Mouse (Mus musculus): Measurements from ENCODE around the gene Pdp2. TPM values are rescaled to one million over a fixed set of nuclear protein-coding genes. Genes with fewer than 3 reads are reported as not detected.
"Not testable (repeated sequence)": the region's sequence is repeated elsewhere in the genome, so short reads cannot be mapped to it uniquely, and the experiment has no call there.

The Pdp2 gene
- 1 to 10 TPM; 2.9 to 3.3 TPM for total RNA-seq (2021)
- long read RNA-seq, experiment 1, full-length matches to known transcripts: 1 of 1 reads
- long read RNA-seq, experiment 1, partial matches to known transcripts: 0 of 1 reads
- long read RNA-seq, experiment 1, other reads (novel, unspliced or antisense): 0 of 1 reads
- long read RNA-seq, experiment 2, full-length matches to known transcripts: 3 of 3 reads
- long read RNA-seq, experiment 2, partial matches to known transcripts: 0 of 3 reads
- long read RNA-seq, experiment 2, other reads (novel, unspliced or antisense): 0 of 3 reads

GRCm38 (mm10) chr8:104591133-104591834, at the start of gene Pdp2:
Pdp2 (plus strand) TSS chr8:104591451.
- peak; percentile 94 for DNase-seq (ENCODE audit: low spot score)

GRCm38 (mm10) chr8:104541515-104541880, 49.8 kb upstream of the Pdp2 start:
- DNase-seq (ENCODE audit: low spot score): no peak

GRCm38 (mm10) chr8:104542160-104542559, 49.1 kb upstream of the Pdp2 start:
- DNase-seq (ENCODE audit: low spot score): no peak

- no peak for DNase-seq (ENCODE audit: low spot score)
These were observed 47.7 kb upstream of the Pdp2 start for GRCm38 (mm10) chr8:104543440-104544045.

GRCm38 (mm10) chr8:104555191-104555590, 36.1 kb upstream of the Pdp2 start:
- DNase-seq (ENCODE audit: low spot score): no peak

- no peak for DNase-seq (ENCODE audit: low spot score)
These were observed 34.0 kb upstream of the Pdp2 start for GRCm38 (mm10) chr8:104557226-104557625.

GRCm38 (mm10) chr8:104560731-104561130, 30.5 kb upstream of the Pdp2 start:
- no peak for DNase-seq (ENCODE audit: low spot score)

- DNase-seq (ENCODE audit: low spot score): peak; percentile 89
These were observed 26.4 kb upstream of the Pdp2 start for GRCm38 (mm10) chr8:104564633-104565456.

- no peak for DNase-seq (ENCODE audit: low spot score)
These were observed 25.8 kb upstream of the Pdp2 start for GRCm38 (mm10) chr8:104565457-104565798.

- DNase-seq (ENCODE audit: low spot score): peak; percentile 7
These were observed 21.7 kb upstream of the Pdp2 start for GRCm38 (mm10) chr8:104569559-104569958.

GRCm38 (mm10) chr8:104570436-104571343, 20.6 kb upstream of the Pdp2 start:
- DNase-seq (ENCODE audit: low spot score): peak; percentile 83

- no peak for DNase-seq (ENCODE audit: low spot score)
These were observed 14.4 kb upstream of the Pdp2 start for GRCm38 (mm10) chr8:104576820-104577219.

GRCm38 (mm10) chr8:104577606-104578005, 13.6 kb upstream of the Pdp2 start:
- DNase-seq (ENCODE audit: low spot score): not testable (repeated sequence)

GRCm38 (mm10) chr8:104584522-104584921, 6.7 kb upstream of the Pdp2 start:
- no peak for DNase-seq (ENCODE audit: low spot score)

- DNase-seq (ENCODE audit: low spot score): no peak
These were observed 967 bp upstream of the Pdp2 start for GRCm38 (mm10) chr8:104590284-104590683.

- DNase-seq (ENCODE audit: low spot score): no peak
These were observed 605 bp downstream of the Pdp2 start for GRCm38 (mm10) chr8:104591856-104592255.

- DNase-seq (ENCODE audit: low spot score): no peak
These were observed 1.3 kb downstream of the Pdp2 start for GRCm38 (mm10) chr8:104592566-104592965.

GRCm38 (mm10) chr8:104593536-104594325, 2.5 kb downstream of the Pdp2 start:
- no peak for DNase-seq (ENCODE audit: low spot score)

- DNase-seq (ENCODE audit: low spot score): no peak
These were observed 3.5 kb downstream of the Pdp2 start for GRCm38 (mm10) chr8:104594611-104595362.

Measured in gastrocnemius, adult 18-20 months (tissue).